Mouse (Mus musculus): ENCODE measurements around the gene Tex101.
"Not testable (repeated sequence)": the region's sequence is repeated elsewhere in the genome, so short reads cannot be mapped to it uniquely, and the experiment has no call there.

The Tex101 gene

DNA sequence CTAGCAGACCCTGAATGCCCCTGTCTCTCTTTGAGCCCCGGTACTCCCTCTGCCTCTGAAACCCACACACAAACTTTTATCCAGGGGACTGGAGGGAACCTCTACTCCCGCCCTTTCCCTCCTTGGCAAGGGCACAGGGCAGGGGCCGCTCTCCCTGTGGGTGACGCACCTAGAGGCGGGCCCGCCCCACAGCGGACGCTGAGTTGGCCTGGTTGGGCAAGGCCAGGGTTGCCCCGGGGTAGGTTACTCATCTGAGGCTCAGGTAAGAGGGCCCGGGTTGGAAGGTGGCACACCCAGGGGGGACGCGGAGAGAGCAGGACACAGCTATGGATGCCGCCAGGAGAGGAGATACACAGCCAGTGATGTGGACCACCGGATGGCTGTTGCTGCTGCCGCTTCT, 40.2 kb downstream of the Tex101 start, which contains the start of gene Lypd3:
Gene Lypd3, plus strand, starts transcription at position 287 of the 400 bp plus-strand sequence.
- no peak for DNase-seq (ENCODE audit: low read depth, low spot score)

DNA sequence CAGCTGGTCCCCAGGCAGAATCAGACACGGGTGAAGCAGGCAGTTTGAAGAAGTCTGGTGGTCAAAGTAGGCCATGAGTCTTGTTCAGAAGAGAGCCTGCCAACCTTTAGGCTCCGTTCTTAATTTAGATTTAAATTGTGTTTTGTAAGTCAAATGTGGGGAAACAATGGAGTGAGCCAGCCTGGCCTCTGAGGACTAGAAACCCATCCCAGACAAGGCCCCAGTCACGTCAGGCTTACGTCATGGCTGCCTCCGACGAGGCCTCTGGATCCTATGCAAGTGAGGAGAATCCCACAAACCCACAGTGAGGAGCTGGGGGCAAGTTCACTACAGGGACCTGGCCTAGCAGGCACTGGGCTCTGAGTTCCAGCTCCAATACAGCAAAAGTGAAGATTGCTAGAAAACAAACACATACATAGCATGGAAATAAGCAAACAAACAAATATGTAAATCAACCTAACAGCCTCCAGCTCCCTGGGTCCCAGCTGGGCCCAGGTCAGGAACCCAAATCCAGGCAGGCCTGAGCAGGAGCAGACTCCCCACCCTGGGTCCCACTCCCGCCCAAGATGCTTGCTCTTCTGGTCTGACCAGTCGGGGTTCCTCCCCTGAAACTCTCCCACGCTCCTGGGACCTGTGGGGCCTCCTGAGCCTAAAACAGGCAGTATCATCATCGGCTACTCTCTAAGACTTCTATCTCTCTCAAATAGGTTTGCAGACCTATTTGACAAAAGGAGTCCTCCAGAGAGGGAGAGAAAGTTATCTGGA, 46.2 kb downstream of the Tex101 start:
- no peak for DNase-seq (ENCODE audit: low read depth, low spot score)

DNA sequence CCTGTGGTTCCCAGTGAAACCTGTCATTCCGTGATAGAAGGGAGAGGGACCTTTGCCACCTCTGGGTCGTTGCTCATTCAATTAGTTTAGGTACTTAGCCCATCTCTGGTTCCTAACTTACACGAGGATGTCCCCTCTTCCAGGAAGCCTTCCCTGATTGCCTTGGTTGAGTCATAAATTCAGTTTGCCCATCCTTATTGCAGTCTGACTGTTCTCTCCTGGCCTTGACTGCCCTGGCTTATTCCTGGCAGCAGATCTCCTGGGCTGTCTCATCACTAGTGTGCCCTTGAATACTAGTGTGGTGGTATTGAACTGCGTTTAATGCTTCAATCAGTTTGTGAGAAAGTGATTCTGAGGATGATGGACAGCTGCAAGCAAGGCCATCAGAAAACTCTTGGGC, 46.8 kb downstream of the Tex101 start:
- no peak for DNase-seq (ENCODE audit: low read depth, low spot score)

DNA sequence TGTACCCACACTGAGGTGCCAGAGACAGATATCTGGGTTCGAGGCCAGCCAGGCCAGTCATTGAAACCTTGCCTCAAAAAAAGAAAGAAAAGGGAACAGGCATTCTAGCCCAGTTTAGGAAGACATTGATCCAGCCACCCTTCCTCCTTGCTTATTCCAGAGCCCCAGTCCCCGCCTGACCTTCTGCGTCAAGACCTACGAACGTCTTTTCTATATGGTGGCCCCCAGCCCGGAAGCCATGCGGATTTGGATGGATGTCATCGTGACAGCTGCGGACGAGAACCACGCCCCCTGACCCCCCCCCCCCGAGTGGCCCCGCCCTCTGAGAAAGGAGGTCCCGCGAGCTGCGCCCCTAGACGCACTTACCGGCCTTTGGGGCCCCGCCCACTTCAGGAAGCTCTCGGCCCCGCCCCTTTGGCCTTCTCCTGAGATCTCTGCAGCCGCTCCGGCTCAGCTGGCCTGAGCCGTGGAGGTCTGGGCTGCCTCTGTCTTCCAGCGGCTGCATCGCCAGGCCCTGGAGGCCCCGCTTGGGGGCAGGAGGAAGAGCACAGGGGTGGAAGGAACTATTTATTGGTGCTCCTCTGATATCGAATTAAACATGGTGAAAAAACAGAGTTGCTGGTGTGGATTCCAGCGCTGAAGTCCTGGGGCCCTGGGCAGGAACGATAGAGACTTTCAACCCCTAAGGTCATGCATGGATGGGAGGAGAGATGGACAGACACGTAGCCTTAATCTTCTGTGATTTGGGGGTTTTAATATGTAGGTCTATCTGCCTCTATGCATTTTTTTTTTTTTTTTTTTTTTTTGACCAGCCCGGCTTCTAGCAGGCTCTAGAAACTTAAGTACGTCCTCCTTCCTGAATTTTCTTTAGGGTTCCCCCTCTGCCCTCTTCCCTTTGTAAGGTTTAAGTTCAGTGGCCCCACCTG, 47.5 kb downstream of the Tex101 start:
- DNase-seq (ENCODE audit: low read depth, low spot score): no peak

DNA sequence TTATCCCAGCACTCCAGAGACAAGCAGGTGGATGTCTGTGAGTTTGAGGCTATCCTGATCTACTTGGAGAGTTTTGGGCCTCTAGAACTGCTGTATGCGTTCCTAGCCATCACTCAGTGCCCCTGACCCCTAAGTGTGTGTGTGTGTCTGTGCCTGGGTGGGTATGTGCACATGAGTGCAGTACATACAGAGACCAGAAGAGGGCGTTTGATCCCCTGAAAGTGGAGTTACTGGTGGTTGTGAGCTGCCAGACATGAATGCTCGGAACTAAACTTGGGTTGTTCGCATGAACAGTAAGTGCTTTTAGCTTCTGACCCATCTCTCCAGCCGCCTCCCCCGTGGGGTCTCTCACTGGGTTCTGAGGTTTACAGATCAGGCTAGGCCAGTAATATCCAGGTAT, 53.5 kb downstream of the Tex101 start:
- DNase-seq (ENCODE audit: low read depth, low spot score): no peak

DNA sequence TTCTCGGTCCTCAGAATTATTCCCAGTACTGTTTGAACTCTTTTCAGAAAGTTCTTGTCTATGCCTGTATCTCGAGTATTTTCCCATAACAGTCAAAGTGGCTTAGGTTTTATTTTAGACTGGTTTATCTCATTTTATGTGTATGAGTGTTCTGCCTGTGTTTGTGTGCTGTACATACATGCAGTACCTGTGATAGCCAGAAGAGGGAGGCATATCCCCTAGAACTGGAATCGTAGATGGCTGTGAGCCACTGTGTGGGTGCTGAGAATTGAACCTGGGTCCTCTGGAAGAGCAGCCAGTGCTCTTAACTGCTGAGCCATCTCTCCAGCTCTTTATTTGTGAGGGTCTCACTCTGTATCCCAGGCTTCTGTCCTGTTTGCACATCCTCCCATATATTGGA, 55.3 kb downstream of the Tex101 start:
- DNase-seq (ENCODE audit: low read depth, low spot score): no peak

DNA sequence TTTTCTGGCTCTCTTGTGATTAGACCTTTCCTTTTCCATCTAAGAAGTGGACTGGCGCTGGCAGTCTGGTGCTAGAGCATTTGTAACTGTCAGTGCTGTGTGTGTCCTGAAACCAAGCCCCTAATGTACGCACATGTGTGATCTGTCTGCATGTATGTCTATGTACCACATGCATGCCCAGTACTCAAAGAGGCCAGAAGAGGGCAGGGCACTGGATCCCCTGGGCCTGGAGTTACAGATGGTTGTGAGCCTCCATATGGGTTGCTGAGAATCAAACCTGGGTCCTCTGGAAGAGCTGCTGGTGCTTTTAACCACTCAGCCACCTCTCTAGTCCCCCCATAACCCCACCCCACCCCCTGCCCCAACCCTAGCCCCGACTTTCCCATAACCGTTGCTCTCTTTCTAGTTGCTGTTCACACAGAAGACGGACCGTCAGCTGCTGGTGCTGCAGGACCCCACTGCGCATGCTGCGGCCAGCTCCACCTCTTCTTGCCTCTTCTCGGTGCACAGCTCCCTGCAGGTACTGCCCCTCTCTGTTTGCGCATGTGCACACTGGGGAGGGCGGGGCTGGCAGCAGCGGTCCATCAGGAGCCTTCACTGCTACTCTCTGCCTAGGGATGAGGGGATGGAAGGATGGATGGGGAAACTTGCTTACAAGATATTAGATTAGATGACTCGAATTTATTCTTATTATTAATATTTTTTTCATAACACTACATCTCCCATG, 56.6 kb downstream of the Tex101 start:
- no peak for DNase-seq (ENCODE audit: low read depth, low spot score)

DNA sequence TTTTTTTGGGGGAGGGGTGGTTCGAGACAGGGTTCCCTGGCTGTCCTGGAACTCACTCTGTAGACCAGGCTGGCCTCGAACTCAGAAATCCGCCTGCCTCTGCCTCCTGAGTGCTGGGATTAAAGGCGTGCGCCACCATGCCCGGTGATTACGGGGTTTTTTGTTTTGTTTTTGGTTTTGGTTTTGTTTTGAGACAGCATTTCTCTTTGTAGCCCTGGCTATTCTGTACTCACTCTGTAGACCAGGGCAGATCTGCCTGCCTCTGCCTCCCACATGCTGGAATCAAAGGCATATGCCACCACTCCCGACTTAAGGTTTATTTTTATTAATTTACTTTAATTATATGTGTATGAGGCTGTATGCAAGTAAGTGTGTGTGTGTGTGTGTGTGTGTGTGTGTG, 58.1 kb downstream of the Tex101 start:
- not testable (repeated sequence) for DNase-seq (ENCODE audit: low read depth, low spot score)

Measured in telencephalon, adult 2 months (tissue).